Mouse (Mus musculus): ENCODE measurements at regions not wholly inside any gene's neighbourhood (a gene's known extent, or its start where the extent isn't known, plus 50 kb on each side); places are given as distances from the start of the nearest gene placed in this dataset.

DNA sequence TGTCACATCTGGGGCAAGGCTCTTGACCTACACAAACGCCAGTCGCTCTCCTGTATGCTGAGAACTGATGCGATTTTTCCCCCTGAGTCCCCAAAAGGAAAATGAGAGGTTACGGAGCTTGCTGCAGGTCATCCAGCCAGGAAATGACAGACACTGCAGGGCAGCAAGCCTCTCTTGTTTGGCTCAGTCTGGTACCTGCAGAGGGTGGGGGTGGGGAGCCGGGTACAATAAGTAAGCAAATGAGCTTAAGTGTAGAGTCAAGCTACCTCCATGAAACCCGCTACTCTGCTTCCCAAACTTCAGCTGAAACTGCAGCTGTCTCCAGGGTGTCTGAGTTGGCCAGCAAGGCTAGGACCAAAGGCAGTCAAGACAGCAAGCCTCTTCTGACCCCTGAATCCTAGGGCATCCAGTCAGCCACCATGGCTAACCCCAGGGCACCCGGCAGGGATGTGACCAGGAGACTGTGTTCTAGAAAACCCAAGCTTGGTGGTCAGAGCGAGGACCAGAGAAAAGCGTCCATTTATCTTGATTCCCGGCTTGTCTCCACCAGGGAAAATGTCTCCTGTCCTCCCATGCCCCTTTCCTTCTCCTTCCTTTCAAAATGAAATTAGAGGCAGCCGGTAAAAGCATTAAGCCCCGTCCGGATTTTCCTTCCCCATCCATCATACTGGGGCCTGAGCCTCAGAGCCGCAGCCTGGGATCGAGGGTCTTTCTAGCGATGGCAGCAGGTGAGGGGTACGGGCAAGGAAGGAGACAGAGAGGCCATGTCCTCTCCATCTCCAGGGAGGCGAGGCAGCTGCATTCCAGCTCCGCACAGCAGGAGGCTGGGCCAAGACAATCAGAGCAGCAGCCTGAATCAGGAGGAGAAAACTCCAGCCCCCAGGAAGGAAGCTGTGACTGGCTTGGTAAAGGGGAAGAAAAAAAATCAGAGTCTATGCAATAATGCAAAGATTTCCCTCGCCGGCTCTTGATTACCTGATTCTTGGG, 100.2 kb upstream of the Rpl38 start:
- Histone ChIP-seq H3K27me3 (ENCODE audit: control insufficient read depth, insufficient read depth, low read length, poor library complexity, severe bottlenecking) (0 out of 2 replicates have a peak, but pooled peaks cover 2% of the 10 kb centered on the region), H3K36me3 (ENCODE audit: control insufficient read depth, insufficient read depth, low read length, poor library complexity, severe bottlenecking) (no peaks in the 10 kb centered on the region)
- DNase-seq (ENCODE audit: low read depth, low spot score): no peak

DNA sequence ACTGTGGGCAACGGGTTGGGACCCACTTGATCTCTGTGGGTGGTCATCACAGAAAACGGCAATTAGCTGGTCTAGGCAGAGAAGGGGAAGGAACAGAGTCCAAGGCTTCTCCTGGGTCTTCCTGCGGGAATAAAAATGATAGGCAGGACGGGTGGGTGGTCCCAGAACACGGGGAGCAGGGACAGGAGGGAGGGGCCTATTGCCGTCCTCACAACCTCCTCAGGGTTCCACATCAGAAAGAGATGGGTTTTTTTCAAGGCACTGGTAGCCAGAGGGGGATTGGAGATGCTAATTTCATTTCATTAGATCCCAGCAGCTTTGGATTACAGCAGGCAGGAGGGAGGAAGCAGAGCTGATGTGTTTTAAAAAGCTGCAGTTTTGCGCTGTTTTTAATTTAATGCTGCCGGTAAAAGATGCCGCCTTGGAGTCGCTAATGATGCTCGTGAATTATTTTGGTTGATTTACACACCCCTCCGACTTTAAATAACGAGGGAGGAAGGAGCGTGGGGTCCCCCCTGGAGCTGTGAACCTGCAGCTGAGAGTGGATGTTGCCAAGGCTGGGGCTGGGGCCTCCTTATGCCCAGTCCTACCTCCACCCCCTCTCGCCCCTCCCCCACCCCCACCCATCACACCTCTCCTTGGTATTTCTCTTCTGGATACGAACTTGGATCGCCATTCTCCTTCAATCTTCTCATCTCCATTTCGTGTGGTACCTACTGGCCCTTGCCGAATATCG, 101.1 kb upstream of the Rpl38 start:
- H3K27me3 ChIP-seq (ENCODE audit: control insufficient read depth, insufficient read depth, low read length, poor library complexity, severe bottlenecking): 0 out of 2 replicates have a peak, but pooled peaks cover 2% of the 10 kb centered on the region
- H3K36me3 ChIP-seq (ENCODE audit: control insufficient read depth, insufficient read depth, low read length, poor library complexity, severe bottlenecking): no peaks in the 10 kb centered on the region
- no peak for DNase-seq (ENCODE audit: low read depth, low spot score)

DNA sequence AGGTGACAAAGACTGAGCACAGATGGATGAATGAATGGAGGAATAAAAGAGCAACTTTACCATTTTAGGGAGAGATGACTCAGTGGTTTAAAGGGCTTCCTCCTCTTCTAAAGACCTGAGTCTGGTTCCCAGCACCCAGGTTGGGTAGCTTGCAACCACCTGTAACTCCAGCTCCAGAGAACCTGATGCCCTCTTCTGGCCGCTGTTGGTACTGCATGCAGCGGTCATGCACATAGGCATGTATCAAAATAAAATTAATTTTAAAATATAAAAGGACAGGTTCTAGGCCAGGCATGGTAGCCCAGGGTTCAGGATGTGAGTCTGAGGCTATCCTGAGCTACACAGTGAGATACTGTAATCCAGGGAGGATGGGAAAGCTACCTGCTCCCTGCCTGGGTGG, 103.4 kb upstream of the Rpl38 start:
- peak; percentile 14 for DNase-seq (ENCODE audit: low read depth, low spot score)
- 0 out of 2 replicates have a peak, but pooled peaks cover 2% of the 10 kb centered on the region for H3K27me3 ChIP-seq (ENCODE audit: control insufficient read depth, insufficient read depth, low read length, poor library complexity, severe bottlenecking)
- no peaks in the 10 kb centered on the region for H3K36me3 ChIP-seq (ENCODE audit: control insufficient read depth, insufficient read depth, low read length, poor library complexity, severe bottlenecking)

DNA sequence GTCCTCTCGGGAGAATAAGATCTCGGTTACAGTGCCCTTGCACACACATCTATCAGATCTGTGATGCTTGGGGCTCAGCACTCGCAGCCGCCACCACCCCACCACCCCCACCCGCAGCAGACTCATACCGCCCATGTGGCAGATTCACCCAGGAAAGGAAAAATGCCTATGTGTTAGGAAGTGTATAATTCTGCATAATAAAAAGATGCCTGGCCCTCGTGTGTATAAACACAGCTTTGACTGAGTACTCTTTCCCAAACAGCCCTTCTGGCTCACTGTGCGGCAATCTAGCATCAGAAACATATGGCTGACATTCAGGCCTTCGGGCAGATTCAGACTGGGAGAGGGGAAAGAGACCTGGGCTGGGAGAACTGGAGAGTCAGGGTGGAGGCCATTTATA, 105.2 kb upstream of the Rpl38 start:
- H3K36me3 ChIP-seq (ENCODE audit: control insufficient read depth, insufficient read depth, low read length, poor library complexity, severe bottlenecking): no peaks in the 10 kb centered on the region
- DNase-seq (ENCODE audit: low read depth, low spot score): no peak
- 0 out of 2 replicates have a peak, but pooled peaks cover 2% of the 10 kb centered on the region for H3K27me3 ChIP-seq (ENCODE audit: control insufficient read depth, insufficient read depth, low read length, poor library complexity, severe bottlenecking)

DNA sequence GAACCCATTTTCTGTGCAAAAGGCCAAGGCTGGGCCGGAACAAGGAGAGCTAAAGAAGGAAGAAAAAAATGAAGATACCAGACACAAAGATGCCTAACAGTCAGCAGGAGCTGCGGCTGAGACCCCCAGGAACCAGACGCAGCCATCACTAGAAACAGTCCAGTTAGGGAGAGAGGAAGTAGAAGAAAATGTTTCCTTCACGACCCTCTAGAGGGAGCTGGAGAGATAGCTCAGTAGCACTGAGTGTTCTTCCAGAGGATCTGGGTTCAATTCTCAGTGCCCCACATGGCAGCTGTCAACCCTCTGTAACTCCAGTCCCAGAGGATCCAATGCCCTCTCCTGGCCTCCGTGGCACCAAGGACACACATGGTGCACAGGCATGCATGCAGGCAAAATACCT, 113.7 kb upstream of the Rpl38 start:
- H3K36me3 ChIP-seq (ENCODE audit: control insufficient read depth, insufficient read depth, low read length, poor library complexity, severe bottlenecking): no peaks in the 10 kb centered on the region
- no peaks in the 10 kb centered on the region for H3K27me3 ChIP-seq (ENCODE audit: control insufficient read depth, insufficient read depth, low read length, poor library complexity, severe bottlenecking)
- DNase-seq (ENCODE audit: low read depth, low spot score): peak; percentile 19

DNA sequence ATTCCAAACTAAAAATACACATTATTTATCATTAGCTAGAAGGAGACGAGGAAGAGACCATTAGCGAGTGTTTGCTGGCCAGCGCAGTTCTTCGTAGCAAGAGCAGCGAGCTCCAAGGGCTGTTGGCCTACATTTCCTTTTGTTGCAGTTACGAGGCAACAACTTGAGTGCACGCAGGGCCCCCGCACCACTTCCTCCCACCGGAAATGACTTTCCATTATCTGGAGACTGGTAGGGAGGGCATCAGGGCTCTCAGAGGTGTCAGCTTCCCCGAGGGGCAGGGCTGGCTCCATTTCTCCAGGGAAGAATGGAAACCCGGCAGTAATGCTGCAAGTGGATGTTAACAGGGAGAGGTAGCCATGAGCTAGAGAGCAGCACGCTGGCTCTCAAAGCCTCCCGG, 114.3 kb upstream of the Rpl38 start:
- no peaks in the 10 kb centered on the region for H3K27me3 ChIP-seq (ENCODE audit: control insufficient read depth, insufficient read depth, low read length, poor library complexity, severe bottlenecking)
- DNase-seq (ENCODE audit: low read depth, low spot score): no peak
- no peaks in the 10 kb centered on the region for H3K36me3 ChIP-seq (ENCODE audit: control insufficient read depth, insufficient read depth, low read length, poor library complexity, severe bottlenecking)

GRCm38 (mm10) chr11:114552176-114552575, 116.1 kb upstream of the Rpl38 start:
- Histone ChIP-seq H3K27me3 (ENCODE audit: control insufficient read depth, insufficient read depth, low read length, poor library complexity, severe bottlenecking) (no peaks in the 10 kb centered on the region), H3K36me3 (ENCODE audit: control insufficient read depth, insufficient read depth, low read length, poor library complexity, severe bottlenecking) (no peaks in the 10 kb centered on the region)
- DNase-seq (ENCODE audit: low read depth, low spot score): no peak

DNA sequence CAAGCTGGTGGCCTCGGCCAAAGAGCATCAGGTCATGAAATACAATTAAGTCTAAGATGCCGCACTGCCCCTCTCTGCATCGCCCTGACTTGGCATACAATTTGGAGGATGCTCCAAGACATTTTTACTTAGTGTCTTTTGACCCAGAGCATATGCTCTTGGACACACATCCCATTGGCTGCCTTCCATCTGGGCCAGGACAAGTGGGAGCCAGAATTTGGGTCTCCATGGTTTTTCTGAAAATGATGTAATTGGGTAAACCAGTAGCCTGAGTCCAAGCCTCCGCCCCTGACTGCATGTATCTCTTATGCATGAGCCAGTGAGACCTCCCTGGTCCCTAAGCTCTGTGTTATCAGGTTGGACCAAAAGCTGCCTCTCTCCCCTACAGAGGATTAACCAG, 117.1 kb upstream of the Rpl38 start:
- no peak for DNase-seq (ENCODE audit: low read depth, low spot score)
- no peaks in the 10 kb centered on the region for H3K36me3 ChIP-seq (ENCODE audit: control insufficient read depth, insufficient read depth, low read length, poor library complexity, severe bottlenecking)
- no peaks in the 10 kb centered on the region for H3K27me3 ChIP-seq (ENCODE audit: control insufficient read depth, insufficient read depth, low read length, poor library complexity, severe bottlenecking)

GRCm38 (mm10) chr11:114548658-114549057, 119.7 kb upstream of the Rpl38 start:
- DNase-seq (ENCODE audit: low read depth, low spot score): no peak
- Histone ChIP-seq H3K27me3 (ENCODE audit: control insufficient read depth, insufficient read depth, low read length, poor library complexity, severe bottlenecking) (no peaks in the 10 kb centered on the region), H3K36me3 (ENCODE audit: control insufficient read depth, insufficient read depth, low read length, poor library complexity, severe bottlenecking) (no peaks in the 10 kb centered on the region)

DNA sequence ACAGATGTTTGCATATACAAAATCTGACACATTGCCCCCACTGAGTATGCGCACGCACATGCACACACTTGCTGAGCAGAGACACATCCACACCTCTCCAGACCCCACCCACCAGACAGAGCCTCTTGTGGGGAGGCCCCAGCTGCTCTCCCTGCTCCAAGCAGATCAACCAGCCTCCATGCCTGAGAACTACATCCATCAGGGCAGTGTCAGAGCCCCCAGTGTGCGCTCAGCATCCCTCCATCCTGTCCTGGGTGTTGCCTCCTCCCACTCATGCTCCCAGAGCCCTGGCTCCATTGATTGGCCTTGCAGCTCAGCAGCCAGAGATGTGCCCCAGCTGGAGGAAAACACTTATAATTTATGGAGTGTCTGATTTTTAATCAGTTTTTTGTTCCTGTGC, 124.1 kb upstream of the Rpl38 start:
- Histone ChIP-seq H3K36me3 (ENCODE audit: control insufficient read depth, insufficient read depth, low read length, poor library complexity, severe bottlenecking) (no peaks in the 10 kb centered on the region), H3K27me3 (ENCODE audit: control insufficient read depth, insufficient read depth, low read length, poor library complexity, severe bottlenecking) (no peaks in the 10 kb centered on the region)
- DNase-seq (ENCODE audit: low read depth, low spot score): no peak

DNA sequence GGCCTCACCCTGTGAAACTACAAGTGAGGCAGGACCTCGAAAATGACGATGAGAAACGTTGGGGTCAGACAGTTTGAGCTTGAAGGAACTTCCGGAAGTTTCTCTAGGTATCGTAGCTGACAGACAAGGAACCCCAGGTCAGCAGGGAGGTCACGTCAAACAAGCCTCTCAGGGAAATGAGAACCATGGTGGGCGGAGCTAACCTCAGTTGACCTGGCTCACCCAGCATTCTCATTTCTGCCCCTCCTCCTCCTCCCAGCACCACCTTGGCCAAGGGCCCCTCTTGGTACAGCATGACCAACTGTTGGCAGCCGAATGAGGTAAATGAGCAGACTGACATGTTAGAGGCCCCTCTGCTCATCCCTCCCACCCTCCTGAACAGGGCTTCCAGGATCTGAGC, 126.2 kb upstream of the Rpl38 start:
- no peaks in the 10 kb centered on the region for H3K36me3 ChIP-seq (ENCODE audit: control insufficient read depth, insufficient read depth, low read length, poor library complexity, severe bottlenecking)
- no peaks in the 10 kb centered on the region for H3K27me3 ChIP-seq (ENCODE audit: control insufficient read depth, insufficient read depth, low read length, poor library complexity, severe bottlenecking)
- no peak for DNase-seq (ENCODE audit: low read depth, low spot score)

- H3K27me3 ChIP-seq (ENCODE audit: control insufficient read depth, insufficient read depth, low read length, poor library complexity, severe bottlenecking): no peaks in the 10 kb centered on the region
- no peaks in the 10 kb centered on the region for H3K36me3 ChIP-seq (ENCODE audit: control insufficient read depth, insufficient read depth, low read length, poor library complexity, severe bottlenecking)
- DNase-seq (ENCODE audit: low read depth, low spot score): peak; percentile 9
These were observed 127.8 kb upstream of the Rpl38 start for GRCm38 (mm10) chr11:114540503-114540902.

DNA sequence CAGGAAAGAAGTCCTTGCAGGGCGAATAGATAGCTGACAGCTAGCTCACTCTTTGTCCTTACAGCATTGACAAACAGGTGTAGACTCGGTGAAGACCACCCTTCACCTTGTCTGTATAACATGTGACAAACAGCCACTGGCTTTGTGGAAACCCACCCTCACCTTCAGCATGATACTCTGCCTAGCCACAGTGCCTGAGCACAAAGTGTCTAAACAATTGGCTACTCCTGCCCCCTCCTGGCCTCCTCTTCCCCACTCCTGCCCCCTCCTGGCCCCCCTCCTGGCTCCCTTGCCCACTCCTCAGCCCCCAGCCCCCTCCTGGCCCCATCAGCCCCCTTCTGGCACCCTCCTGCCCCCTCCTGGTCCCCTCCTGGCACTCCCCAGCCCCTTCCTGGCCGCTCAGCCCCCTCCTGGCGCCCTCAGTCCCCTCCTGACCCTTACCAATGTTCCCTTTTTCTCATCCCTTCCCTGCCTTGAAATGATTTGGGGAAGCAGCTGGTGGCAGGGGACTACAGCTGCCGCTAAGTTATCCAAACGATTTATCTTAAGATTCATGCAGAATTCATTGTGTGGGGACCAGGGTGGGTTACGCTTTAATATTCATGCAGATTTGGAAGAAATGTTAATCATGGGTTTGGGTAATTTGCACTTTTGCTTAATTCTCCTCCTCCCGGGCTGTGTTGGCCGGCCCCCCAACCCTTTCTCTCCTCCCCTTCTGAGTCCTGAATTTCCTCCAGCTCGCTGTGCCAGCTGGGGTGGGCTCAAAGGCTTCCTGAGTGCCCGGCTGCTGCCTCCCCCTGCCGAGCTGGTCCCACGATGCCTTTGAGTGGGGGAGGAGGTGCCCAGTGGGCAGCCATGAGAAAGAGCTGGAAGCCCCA, 131.5 kb upstream of the Rpl38 start:
- no peaks in the 10 kb centered on the region for H3K36me3 ChIP-seq (ENCODE audit: control insufficient read depth, insufficient read depth, low read length, poor library complexity, severe bottlenecking)
- no peaks in the 10 kb centered on the region for H3K27me3 ChIP-seq (ENCODE audit: control insufficient read depth, insufficient read depth, low read length, poor library complexity, severe bottlenecking)
- DNase-seq (ENCODE audit: low read depth, low spot score): no peak

DNA sequence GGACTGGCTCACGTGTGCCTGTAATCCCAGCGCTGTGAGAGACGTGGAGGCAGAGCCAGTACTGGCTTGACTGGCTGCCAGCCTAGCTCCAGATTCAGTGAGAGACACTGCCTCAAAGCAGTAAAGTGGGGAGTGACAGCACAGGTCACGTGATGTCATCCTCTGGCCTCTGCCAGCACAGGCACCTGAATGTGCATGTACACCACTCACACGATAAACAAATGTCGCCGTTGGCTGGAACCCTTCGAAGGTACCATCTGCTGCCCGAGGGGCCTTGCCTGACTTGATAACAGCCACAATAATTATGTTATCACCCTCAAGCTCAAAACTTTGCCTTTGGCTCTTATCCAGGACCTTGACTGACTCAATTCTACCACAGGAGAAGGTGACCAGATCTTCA, 132.4 kb upstream of the Rpl38 start:
- no peak for DNase-seq (ENCODE audit: low read depth, low spot score)
- Histone ChIP-seq H3K36me3 (ENCODE audit: control insufficient read depth, insufficient read depth, low read length, poor library complexity, severe bottlenecking) (no peaks in the 10 kb centered on the region), H3K27me3 (ENCODE audit: control insufficient read depth, insufficient read depth, low read length, poor library complexity, severe bottlenecking) (no peaks in the 10 kb centered on the region)

All from splenic B cell, adult 2 months (primary cell).